Mouse (Mus musculus) intestine, embryonic 14.5 days (tissue): ENCODE measurements around the gene Insl3. TPM values are rescaled to one million over a fixed set of nuclear protein-coding genes. Genes with fewer than 3 reads are reported as not detected.
A peak's percentile ranks its signal among the peaks of the same experiment; 100 is the strongest.

Experiments
- ATAC-seq: fragments of 200-750 bp; cut with Nextera tagmentation; replicated peaks from 2 replicates; pipeline ENCODE4 v1.8.0; 2017; ENCODE audit warnings: low read depth, moderate number of reproducible peaks, moderate TSS enrichment, moderate library complexity; ENCODE audit not compliant: low FRiP score, low TSS enrichment
- DNase-seq: peaks from one replicate; pipeline ENCODE4 v3.0.0-alpha.2; 2018; ENCODE audit warnings: low spot score
- H3K27ac ChIP-seq: fragments of 300-500 bp; sonication (generic); 2 replicates; pipeline ENCODE4 v1.5.1; 2014; ENCODE audit warnings: low read depth, mild to moderate bottlenecking, control low read depth
- H3K27me3 ChIP-seq: fragments of 300-500 bp; sonication (generic); replicated peaks from 2 replicates; pipeline ENCODE4 v1.6.1; 2014; ENCODE audit warnings: low read length, control low read depth; ENCODE audit not compliant: control insufficient read depth, insufficient read depth
- H3K36me3 ChIP-seq: fragments of 300-500 bp; sonication (generic); 2 replicates; pipeline ENCODE4 v1.6.1; 2014; ENCODE audit warnings: low read length, control low read depth; ENCODE audit not compliant: control insufficient read depth, insufficient read depth
- H3K4me1 ChIP-seq: fragments of 300-500 bp; sonication (generic); replicated peaks from 2 replicates; pipeline ENCODE4 v1.6.1; 2014; ENCODE audit warnings: low read length, control low read depth, mixed read lengths; ENCODE audit not compliant: control insufficient read depth, insufficient read depth
- H3K4me2 ChIP-seq: fragments of 300-500 bp; sonication (generic); 2 replicates; pipeline ENCODE4 v1.6.1; 2014; ENCODE audit warnings: low read length
- H3K4me3 ChIP-seq: fragments of 300-500 bp; sonication (generic); 2 replicates; pipeline ENCODE4 v1.5.1; 2014; ENCODE audit warnings: low read depth, low read length, control low read depth, mixed read lengths
- H3K9ac ChIP-seq: fragments of 300-500 bp; sonication (generic); 2 replicates; pipeline ENCODE4 v1.6.1; 2014; ENCODE audit warnings: mild to moderate bottlenecking, low read length
- H3K9me3 ChIP-seq: fragments of 300-500 bp; sonication (generic); 2 replicates; pipeline ENCODE4 v1.6.1; 2016; ENCODE audit warnings: low read length, control low read depth; ENCODE audit not compliant: control insufficient read depth
- WGBS: fragments of 180-500 bp; shearing (Covaris S2); extraction: QIAGEN DNeasy Blood & Tissue Kit; methylation state at CpG from one replicate; pipeline ENCODE4 v1.1.7; 2014; 5-methylcytosine and 5-hydroxymethylcytosine counted together
- polyA plus RNA-seq: library from polyadenylated mRNA; unstranded; fragments of >200 nt; fragmentation: Nextera tagmentation; extraction: Ambion mirVana; gene quantifications from 2 replicates; pipeline ENCODE4 v1.2.1, GENCODE M21; 2014

Gene Insl3
- polyA plus RNA-seq: 0.98 and 1.4 TPM in 2 replicates

DNA sequence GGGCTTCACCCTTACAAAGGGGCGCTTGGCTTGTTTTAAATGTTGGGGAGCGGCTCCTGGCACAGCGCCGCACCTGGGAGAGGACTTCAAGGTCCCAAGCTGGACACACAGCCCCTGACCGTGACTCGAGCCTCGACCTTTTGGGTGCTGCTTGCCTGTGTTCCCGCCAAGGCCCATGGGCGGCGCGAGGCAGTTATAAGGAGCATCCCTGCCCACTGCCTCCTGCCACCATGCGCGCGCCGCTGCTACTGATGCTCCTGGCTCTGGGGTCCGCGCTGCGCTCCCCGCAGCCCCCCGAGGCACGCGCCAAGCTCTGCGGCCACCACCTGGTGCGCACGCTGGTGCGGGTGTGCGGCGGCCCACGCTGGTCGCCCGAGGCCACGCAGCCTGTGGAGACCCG is at the start of gene Insl3:
Insl3 (plus strand) TSS at position 187 of the 400 bp plus-strand sequence.
- Histone ChIP-seq H3K9me3 (no peaks in the 10 kb centered on the region), H3K36me3 (no peaks in the 10 kb centered on the region), H3K27me3 (peaks cover 100% of the 10 kb centered on the region), H3K27ac (no peak within 1 kb of the TSS), H3K4me2 (no peak within 1 kb of the TSS), H3K4me3 (no peak within 1 kb of the TSS), H3K9ac (no peak within 1 kb of the TSS), H3K4me1 (peaks cover 12% of the 10 kb centered on the region)
- DNase-seq (no peak), ATAC-seq (no peak)
- WGBS: 8% methylated on average over 33 of the region's 33 CpGs

DNA sequence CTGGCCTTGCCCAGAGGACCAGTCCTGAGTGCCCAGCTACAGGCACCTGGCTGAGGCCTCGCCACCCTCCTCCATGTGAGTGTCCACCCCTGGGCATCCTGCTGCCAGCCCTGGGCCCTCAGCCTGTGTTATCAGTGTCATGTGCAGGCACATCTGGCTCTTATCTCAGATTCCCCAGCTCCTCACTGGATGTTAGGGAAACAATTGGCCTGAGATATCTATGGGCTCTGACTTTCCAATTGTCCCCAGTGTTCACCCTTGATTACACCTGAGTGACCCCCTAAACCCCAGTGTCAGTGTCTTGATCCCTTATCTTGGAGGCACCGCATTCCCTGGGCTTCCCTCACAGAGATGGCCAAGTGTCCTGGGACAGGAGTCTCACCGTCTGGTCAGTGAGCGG is 49.7 kb upstream of the Insl3 start:
- H3K9ac ChIP-seq: no peak overlapping the region
- 81% methylated on average over 4 of the region's 4 CpGs for WGBS
- H3K9me3 ChIP-seq: no peaks in the 10 kb centered on the region
- no peak for DNase-seq
- H3K4me1 ChIP-seq: no peaks in the 10 kb centered on the region
- H3K4me2 ChIP-seq: no peak overlapping the region
- H3K36me3 ChIP-seq: no peaks in the 10 kb centered on the region
- ATAC-seq: no peak
- H3K4me3 ChIP-seq: no peak overlapping the region
- no peaks in the 10 kb centered on the region for H3K27me3 ChIP-seq
- H3K27ac ChIP-seq: no peak overlapping the region

DNA sequence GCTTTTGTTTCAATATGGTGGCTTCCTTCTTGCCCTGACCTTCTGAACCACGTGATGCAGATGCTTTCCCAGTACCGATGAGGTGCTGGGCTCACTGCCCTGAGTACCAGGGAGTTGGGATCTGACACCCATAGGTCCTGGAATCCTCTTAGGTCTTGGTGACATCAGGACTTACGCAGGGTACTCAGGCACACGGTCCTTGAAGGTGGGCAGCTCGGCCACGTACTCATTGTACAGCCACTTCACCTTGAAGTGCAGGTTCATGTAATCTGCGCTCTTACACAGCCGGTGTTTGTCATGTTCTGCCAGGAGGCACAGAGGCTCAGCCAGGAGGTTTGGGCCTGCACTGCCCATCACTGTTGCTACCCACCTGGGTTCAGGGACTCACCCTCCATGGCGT is 43.5 kb upstream of the Insl3 start:
- 80% methylated on average over 9 of the region's 9 CpGs for WGBS
- DNase-seq: no peak
- H3K27me3 ChIP-seq: no peaks in the 10 kb centered on the region

DNA sequence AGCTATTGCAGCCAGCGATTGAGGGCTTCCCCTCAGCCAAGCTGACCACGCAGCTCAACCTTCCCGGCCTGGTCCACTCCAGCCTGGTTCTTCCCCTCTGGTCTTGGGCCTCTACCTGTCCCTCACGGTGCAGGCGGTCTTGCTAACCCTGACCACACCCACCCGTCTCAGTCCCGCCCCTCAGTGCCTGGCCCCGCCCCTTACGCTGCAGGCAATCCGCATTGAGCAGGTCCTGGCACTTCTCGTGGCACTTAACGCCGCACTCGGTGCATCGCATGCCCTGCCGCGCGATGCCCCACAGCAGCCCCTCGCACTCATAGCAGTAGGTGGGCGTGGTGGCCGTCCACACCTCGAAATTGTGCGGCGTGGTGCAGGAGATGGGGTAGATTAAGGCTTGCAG is 34.4 kb upstream of the Insl3 start:
- Histone ChIP-seq H3K36me3 (no peaks in the 10 kb centered on the region), H3K27ac (no peak overlapping the region), H3K27me3 (peaks cover 61% of the 10 kb centered on the region), H3K9me3 (no peaks in the 10 kb centered on the region), H3K4me3 (0 out of 2 replicates have a peak overlapping the region, but pooled peaks have one; percentile 10), H3K9ac (0 out of 2 replicates have a peak overlapping the region, but pooled peaks have one; percentile 5), H3K4me2 (peak overlapping the region; percentile 44), H3K4me1 (peaks cover 3% of the 10 kb centered on the region; the same call in 1 of the 2 replicates)
- ATAC-seq (peak; percentile 54), DNase-seq (peak; percentile 84)
- WGBS: 1% methylated on average over 24 of the region's 24 CpGs

More for the DNA sequence above, 43.5 kb upstream of the Insl3 start:
- Histone ChIP-seq H3K4me2 (no peak overlapping the region), H3K27ac (no peak overlapping the region), H3K9ac (no peak overlapping the region), H3K9me3 (no peaks in the 10 kb centered on the region), H3K4me1 (no peaks in the 10 kb centered on the region), H3K4me3 (no peak overlapping the region), H3K36me3 (no peaks in the 10 kb centered on the region)
- ATAC-seq: no peak

DNA sequence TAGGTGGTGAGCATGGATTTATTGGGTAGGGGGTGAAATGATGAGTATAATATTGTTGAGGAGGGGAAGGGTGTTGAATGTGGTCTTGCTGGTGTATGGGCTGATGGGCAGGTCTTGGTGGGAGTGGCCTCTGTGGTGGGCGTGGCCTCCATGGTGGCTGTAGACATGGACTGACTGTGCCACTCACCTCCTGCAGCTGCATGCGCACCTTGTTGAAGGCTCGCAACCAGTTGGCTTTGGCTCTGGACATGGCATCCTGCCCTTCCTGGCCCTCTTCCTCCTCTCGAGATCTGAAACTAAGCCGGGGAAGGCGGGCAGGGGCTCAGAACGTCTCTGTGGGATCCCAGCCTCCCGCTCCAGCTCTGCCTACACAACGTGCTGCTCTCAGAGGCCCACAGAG is 31.2 kb upstream of the Insl3 start:
- Histone ChIP-seq H3K4me3 (no peak overlapping the region), H3K36me3 (no peaks in the 10 kb centered on the region), H3K9ac (no peak overlapping the region), H3K4me1 (peaks cover 3% of the 10 kb centered on the region; the same call in 1 of the 2 replicates), H3K4me2 (no peak overlapping the region), H3K27me3 (peaks cover 81% of the 10 kb centered on the region), H3K9me3 (no peaks in the 10 kb centered on the region), H3K27ac (no peak overlapping the region)
- DNase-seq (peak; percentile 46), ATAC-seq (no peak)
- 26% methylated on average over 9 of the region's 9 CpGs for WGBS

DNA sequence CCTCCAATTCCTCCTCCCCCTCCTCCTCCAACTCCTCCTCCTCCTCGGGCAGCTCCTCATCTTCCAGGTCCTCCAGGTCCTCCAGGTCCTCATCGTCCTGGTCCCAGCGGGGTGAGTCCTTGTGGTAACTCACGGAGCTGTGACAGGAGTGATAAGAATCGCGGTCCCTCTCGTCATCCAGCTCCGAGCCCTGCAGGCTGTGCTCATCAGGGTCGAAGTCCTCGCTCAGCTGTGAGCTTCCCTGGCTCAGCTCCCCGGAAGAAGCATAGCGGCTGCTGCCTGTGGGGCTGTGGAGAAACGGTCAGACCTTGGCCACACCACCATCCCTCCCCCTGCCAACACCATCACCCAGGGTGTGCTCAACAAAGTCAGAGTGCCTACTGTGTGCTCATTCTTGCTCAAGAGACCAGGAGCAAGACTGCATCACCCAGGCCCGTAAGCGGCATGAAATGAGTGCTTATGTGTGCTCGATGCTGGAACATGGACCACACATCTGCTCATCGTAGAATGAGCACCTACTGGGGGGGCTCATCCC is 30.4 kb upstream of the Insl3 start:
- Histone ChIP-seq H3K27ac (no peak overlapping the region), H3K9me3 (no peaks in the 10 kb centered on the region), H3K4me2 (no peak overlapping the region), H3K36me3 (no peaks in the 10 kb centered on the region), H3K4me3 (no peak overlapping the region), H3K9ac (no peak overlapping the region), H3K27me3 (peaks cover 77% of the 10 kb centered on the region), H3K4me1 (peaks cover 3% of the 10 kb centered on the region; the same call in 1 of the 2 replicates)
- WGBS: 29% methylated on average over 17 of the region's 17 CpGs
- 0 out of 2 replicates have a peak, but pooled peaks have one; percentile 4 for ATAC-seq
- DNase-seq: peak; percentile 61

DNA sequence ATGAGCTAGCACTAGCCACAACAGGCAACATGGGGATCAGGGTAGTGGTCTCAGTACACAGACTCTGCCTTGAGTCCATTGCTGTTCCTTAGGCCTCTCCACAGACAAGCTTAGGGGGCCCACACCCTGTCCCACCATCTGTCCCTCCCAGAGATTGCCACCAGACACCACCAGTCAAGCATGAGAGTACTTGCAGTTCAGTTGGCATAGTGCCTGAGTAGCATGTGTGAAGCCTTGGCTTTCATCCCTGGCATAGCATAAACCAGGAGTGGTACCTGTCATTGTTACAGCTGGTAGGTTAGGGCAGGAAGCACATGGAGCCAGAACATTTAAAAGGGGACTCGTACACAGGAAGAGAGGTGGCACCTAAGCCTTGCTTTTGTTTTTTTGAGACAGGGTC is 29.3 kb upstream of the Insl3 start:
- Histone ChIP-seq H3K4me3 (no peak overlapping the region), H3K27ac (no peak overlapping the region), H3K4me2 (no peak overlapping the region), H3K9ac (no peak overlapping the region), H3K27me3 (peaks cover 65% of the 10 kb centered on the region), H3K36me3 (no peaks in the 10 kb centered on the region), H3K4me1 (peaks cover under 1% of the 10 kb centered on the region; the same call in 1 of the 2 replicates), H3K9me3 (no peaks in the 10 kb centered on the region)
- ATAC-seq (no peak), DNase-seq (peak; percentile 50)
- WGBS: 79% methylated on average over 1 of the region's 1 CpGs

DNA sequence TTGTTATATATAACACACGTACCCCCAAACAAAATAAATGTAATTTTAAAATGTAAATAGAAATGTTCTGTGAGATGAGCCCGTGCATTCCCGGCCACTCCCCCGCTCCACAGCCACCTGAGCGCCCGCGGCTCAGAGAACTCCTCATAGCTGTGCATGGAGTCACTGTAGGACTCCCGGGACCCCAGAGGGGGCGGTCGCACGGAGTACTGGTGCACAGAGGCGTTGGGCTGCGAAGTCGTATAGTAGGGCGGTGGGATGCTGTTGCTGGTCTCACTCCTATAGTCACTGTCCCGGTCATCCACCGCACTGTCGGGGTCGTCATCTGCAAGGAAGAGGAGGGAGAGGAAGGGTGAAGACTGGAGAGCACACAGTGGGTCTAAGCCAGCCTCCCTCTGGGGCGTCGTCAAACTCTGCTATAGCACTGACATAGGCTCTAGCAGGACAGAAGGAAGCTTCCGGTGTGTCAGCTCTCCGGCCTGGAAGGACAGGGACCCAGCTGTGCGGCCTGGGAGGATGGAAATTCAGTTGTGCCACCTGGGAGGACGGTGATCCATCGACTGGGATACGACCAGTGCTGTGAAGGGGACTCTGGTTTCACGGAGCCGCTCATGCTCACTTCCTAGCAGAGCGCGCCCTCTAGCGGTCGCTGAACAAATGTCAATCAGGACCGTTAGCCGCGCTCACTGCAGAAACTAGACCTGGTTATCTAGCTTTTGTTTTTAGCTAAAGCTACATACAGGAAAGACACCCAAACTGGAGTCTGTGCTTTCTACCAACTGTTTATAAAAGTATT is 28.5 kb upstream of the Insl3 start:
- peak; percentile 94 for DNase-seq
- WGBS: 8% methylated on average over 36 of the region's 36 CpGs
- no peaks in the 10 kb centered on the region for H3K9me3 ChIP-seq
- no peak overlapping the region for H3K27ac ChIP-seq
- no peak overlapping the region for H3K4me2 ChIP-seq
- H3K9ac ChIP-seq: no peak overlapping the region
- no peaks in the 10 kb centered on the region for H3K36me3 ChIP-seq
- H3K27me3 ChIP-seq: peaks cover 57% of the 10 kb centered on the region
- ATAC-seq: 0 out of 2 replicates have a peak, but pooled peaks have one; percentile 29
- no peak overlapping the region for H3K4me3 ChIP-seq
- no peaks in the 10 kb centered on the region for H3K4me1 ChIP-seq
